Mouse (Mus musculus) liver, embryonic 14.5 days (tissue): Measurements from ENCODE around the gene Phldb2. TPM values are rescaled to one million over a fixed set of nuclear protein-coding genes. Genes with fewer than 3 reads are reported as not detected.
A peak's percentile ranks its signal among the peaks of the same experiment; 100 is the strongest.

Experiments used
- ATAC-seq: fragments of 200-750 bp; cut with Nextera tagmentation; 2 replicates; pipeline ENCODE4 v1.8.0; 2017; ENCODE audit warnings: moderate number of reproducible peaks, mild to moderate bottlenecking, moderate library complexity; ENCODE audit not compliant: insufficient read depth
- DNase-seq, 3 experiments: peaks; one replicate each; pipeline ENCODE4 v3.0.0-alpha.2; 2012 to 2013; ENCODE audit warnings: low read depth in 3 of 3, low spot score in 3 of 3
- H3K27ac ChIP-seq: fragments of 300-500 bp; sonication (generic); 2 replicates; pipeline ENCODE4 v1.5.1; 2014; ENCODE audit warnings: moderate library complexity, mild to moderate bottlenecking, control low read depth, inconsistent platforms
- H3K27me3 ChIP-seq: fragments of 300-500 bp; sonication (generic); 2 replicates; pipeline ENCODE4 v1.6.1; 2014; ENCODE audit warnings: mild to moderate bottlenecking, low read length, moderate library complexity; ENCODE audit not compliant: control insufficient read depth, insufficient read depth
- H3K36me3 ChIP-seq: fragments of 300-500 bp; sonication (generic); replicated peaks from 2 replicates; pipeline ENCODE4 v1.6.1; 2014; ENCODE audit warnings: low read depth; ENCODE audit not compliant: control insufficient read depth, insufficient read depth
- H3K4me1 ChIP-seq, 2 experiments: fragments of 200-500 bp in 1 of 2; fragments of 300-500 bp in 1 of 2; sonication (generic) in 1 of 2; replicated peaks; 2 replicates each; pipeline ENCODE4 v1.6.1; 2012 to 2014; ENCODE audit warnings: antibody characterized with exemption in 1 of 2, inconsistent platforms in 1 of 2, low read length in 1 of 2; ENCODE audit not compliant: control insufficient read depth in 2 of 2, insufficient read depth in 2 of 2
- H3K4me2 ChIP-seq: fragments of 300-500 bp; sonication (generic); 2 replicates; pipeline ENCODE4 v1.6.1; 2014; ENCODE audit warnings: low read depth, mild to moderate bottlenecking, control low read depth, moderate library complexity
- H3K4me3 ChIP-seq, 2 experiments: fragments of 200-500 bp in 1 of 2; fragments of 300-500 bp in 1 of 2; sonication (generic) in 1 of 2; 2 replicates each; pipeline ENCODE4 v1.5.1; 2012 to 2014; ENCODE audit warnings: low read depth in 2 of 2, low read length in 2 of 2, mild to moderate bottlenecking in 2 of 2, control low read depth in 1 of 2, inconsistent platforms in 1 of 2, moderate library complexity in 1 of 2; ENCODE audit not compliant: insufficient read depth in 1 of 2
- H3K9ac ChIP-seq: fragments of 300-500 bp; sonication (generic); replicated peaks from 2 replicates; pipeline ENCODE4 v1.6.1; 2014; ENCODE audit warnings: mild to moderate bottlenecking, control low read depth, moderate library complexity
- H3K9me3 ChIP-seq: fragments of 300-500 bp; sonication (generic); 2 replicates; pipeline ENCODE4 v1.6.1; 2016; ENCODE audit warnings: low read length, mixed read lengths; ENCODE audit not compliant: control insufficient read depth
- CTCF ChIP-seq: IDR thresholded peaks from 2 replicates; pipeline ENCODE4 v1.5.1; 2016; ENCODE audit warnings: antibody characterized with exemption, low read depth, control low read depth
- EP300 ChIP-seq: IDR thresholded peaks from 2 replicates; pipeline ENCODE4 v1.6.1; 2016; ENCODE audit warnings: antibody characterized with exemption, low read depth
- WGBS: fragments of 180-500 bp; shearing (Covaris S2); extraction: QIAGEN DNeasy Blood & Tissue Kit; methylation state at CpG from one replicate; pipeline ENCODE4 v1.1.7; 2014; ENCODE audit not compliant: insufficient replicate concordance; 5-methylcytosine and 5-hydroxymethylcytosine counted together
- polyA plus RNA-seq, 2 experiments: library from polyadenylated mRNA; depleted of rRNA in 1 of 2; stranded (reverse) in 1 of 2; unstranded in 1 of 2; fragments of >200 nt; fragmentation: Nextera tagmentation in 1 of 2; extraction: Ambion mirVana in 1 of 2; gene quantifications; 2 replicates each; pipeline versions ENCODE4 v1.2.1 to v1.2.3; 2012 to 2014

The Phldb2 gene
- polyA plus RNA-seq, 2 experiments, result 9.7 to 12.7 TPM

DNA sequence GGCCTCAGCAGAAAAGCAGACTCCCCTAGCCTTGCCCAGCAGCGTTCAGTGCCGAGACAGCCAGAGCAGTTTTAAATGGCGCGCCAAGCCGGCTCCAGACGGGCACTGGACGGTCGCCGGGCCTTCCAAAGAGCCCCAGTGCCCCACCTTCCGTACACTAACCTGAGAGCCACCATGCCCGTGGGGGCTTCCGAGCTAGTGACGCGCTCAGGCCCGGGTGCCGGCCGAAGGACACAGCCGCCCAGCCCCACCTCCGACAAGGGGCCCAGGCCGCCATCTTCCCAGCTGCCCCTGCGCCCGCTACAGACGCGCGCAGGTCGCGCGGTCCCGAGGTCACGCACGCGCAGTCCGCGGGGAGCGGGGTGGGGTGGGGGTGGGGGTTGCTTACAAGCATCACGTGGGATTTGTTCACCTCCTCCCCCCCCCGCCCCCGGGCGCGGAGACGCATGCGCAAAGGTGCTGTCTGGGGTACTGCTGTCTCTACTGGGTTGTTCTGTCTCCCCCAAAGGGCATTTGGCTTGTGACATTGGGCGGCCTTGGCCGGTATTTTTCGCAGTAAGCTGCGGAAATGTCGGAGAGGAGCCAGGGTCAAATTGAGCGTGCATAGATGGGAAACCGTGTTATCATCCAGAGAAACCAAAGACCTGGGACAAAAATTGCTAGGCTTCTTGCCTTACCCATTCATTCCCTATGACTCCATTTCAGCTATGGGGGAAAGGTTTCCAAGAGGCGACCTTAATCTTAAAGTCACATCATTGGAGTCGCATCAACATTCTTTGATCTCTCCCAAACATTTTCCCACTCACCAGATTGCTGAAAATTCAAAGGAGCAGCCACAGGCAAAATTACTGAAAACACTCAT, 210.6 kb downstream of the Phldb2 start, which contains the start of gene Abhd10:
Gene Abhd10 (minus strand): TSS at position 341 of the 862 bp plus-strand sequence.
- ATAC-seq (peak; percentile 99), DNase-seq (peak; percentile 76 to 83 (median 78))
- peak within 1 kb of the TSS; percentile 65 for H3K27ac ChIP-seq
- peaks cover 2 to 9% of the 10 kb centered on the region in 2 experiments; a peak in 3 of 4 replicates for H3K4me1 ChIP-seq
- peak within 1 kb of the TSS; percentile 71 for H3K4me2 ChIP-seq
- no peaks in the 10 kb centered on the region for H3K27me3 ChIP-seq
- H3K4me3 ChIP-seq, result peak within 1 kb of the TSS; percentile 90 to 94
- H3K36me3 ChIP-seq, result no peaks in the 10 kb centered on the region
- H3K9ac ChIP-seq, result peak within 1 kb of the TSS; percentile 98
- no peaks in the 10 kb centered on the region for H3K9me3 ChIP-seq
- no peak for TF ChIP-seq EP300
- no peak for TF ChIP-seq CTCF
- 1% methylated on average over 51 of the region's 51 CpGs for WGBS

- DNase-seq (no peak), ATAC-seq (no peak)
- TF ChIP-seq EP300 (no peak), CTCF (no peak)
- WGBS, result 68% methylated on average over 8 of the region's 8 CpGs
- no peak overlapping the region for H3K4me2 ChIP-seq
- H3K36me3 ChIP-seq, result peaks cover 19% of the 10 kb centered on the region
- H3K4me1 ChIP-seq, result peaks cover 0 to 5% of the 10 kb centered on the region in 2 experiments; a peak in 2 of 4 replicates
- H3K9ac ChIP-seq, result no peak overlapping the region
- H3K9me3 ChIP-seq, result no peaks in the 10 kb centered on the region
- H3K27ac ChIP-seq, result no peak overlapping the region
- no peak overlapping the region for H3K4me3 ChIP-seq
- no peaks in the 10 kb centered on the region for H3K27me3 ChIP-seq
Observed at GRCm38 (mm10) chr16:45737880-45738279, 215.5 kb downstream of the Phldb2 start.

- no peak for ATAC-seq
- TF ChIP-seq EP300 (no peak), CTCF (no peak)
- H3K4me1 ChIP-seq, result peaks cover 0 to 5% of the 10 kb centered on the region in 2 experiments; a peak in 2 of 4 replicates
- no peak overlapping the region for H3K9ac ChIP-seq
- 71% methylated on average over 3 of the region's 3 CpGs for WGBS
- H3K27ac ChIP-seq, result no peak overlapping the region
- H3K4me3 ChIP-seq, result no peak overlapping the region
- no peaks in the 10 kb centered on the region for H3K27me3 ChIP-seq
- no peak for DNase-seq
- H3K9me3 ChIP-seq, result no peaks in the 10 kb centered on the region
- no peak overlapping the region for H3K4me2 ChIP-seq
- peaks cover 21% of the 10 kb centered on the region for H3K36me3 ChIP-seq
Observed at GRCm38 (mm10) chr16:45736724-45737123, 216.7 kb downstream of the Phldb2 start.

- no peak overlapping the region for H3K4me2 ChIP-seq
- H3K9ac ChIP-seq, result no peak overlapping the region
- H3K4me3 ChIP-seq, result no peak overlapping the region
- DNase-seq (no peak), ATAC-seq (no peak)
- H3K27me3 ChIP-seq, result peaks cover 9% of the 10 kb centered on the region
- peaks cover 11% of the 10 kb centered on the region for H3K36me3 ChIP-seq
- WGBS, result 69% methylated on average over 5 of the region's 5 CpGs
- H3K4me1 ChIP-seq, result no peaks in the 10 kb centered on the region
- no peaks in the 10 kb centered on the region for H3K9me3 ChIP-seq
- H3K27ac ChIP-seq, result no peak overlapping the region
- TF ChIP-seq EP300, result no peak
- no peak for TF ChIP-seq CTCF
Observed at GRCm38 (mm10) chr16:45729163-45729562, 224.2 kb downstream of the Phldb2 start.

DNA sequence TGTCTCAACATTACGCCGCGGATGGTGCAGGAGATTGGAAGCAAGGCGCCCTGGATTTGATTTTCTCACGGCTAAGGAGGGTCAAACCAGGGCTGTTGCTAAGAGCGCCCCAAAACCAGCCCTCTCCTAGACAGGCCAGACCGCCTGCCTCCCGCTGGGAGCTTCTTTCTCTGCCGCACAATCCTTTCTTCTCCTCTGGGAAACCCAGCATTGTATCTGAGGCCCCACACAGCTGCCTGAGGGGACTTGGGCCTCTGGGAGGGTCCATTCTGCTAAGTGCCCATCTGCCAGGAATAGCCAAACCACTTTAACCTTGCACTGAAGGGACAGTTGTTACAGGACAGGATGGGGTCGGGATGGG, 228.7 kb downstream of the Phldb2 start:
- H3K27me3 ChIP-seq, result peaks cover 13% of the 10 kb centered on the region
- H3K9me3 ChIP-seq, result no peaks in the 10 kb centered on the region
- ATAC-seq (no peak), DNase-seq (no peak)
- H3K9ac ChIP-seq, result no peak overlapping the region
- no peak overlapping the region for H3K27ac ChIP-seq
- H3K4me2 ChIP-seq, result peak overlapping the region; percentile 56
- TF ChIP-seq CTCF (no peak), EP300 (no peak)
- H3K4me1 ChIP-seq, result no peaks in the 10 kb centered on the region
- peak overlapping the region; percentile 40 to 54; a peak in 3 of 4 replicates for H3K4me3 ChIP-seq
- no peaks in the 10 kb centered on the region; the same call in 1 of the 2 replicates for H3K36me3 ChIP-seq
- 7% methylated on average over 10 of the region's 10 CpGs for WGBS
